In genomic region chr5:4825951-4826350, GRCm38 (mm10) we compare ENCODE assay signal across 9 mouse cellular contexts.
DNase-seq lines count a peak whose midpoint lies in the region.
"Had no signal": no experiment of that assay in that cellular context is flagged by ENCODE, and none has a peak within 500 bp of the region (broad histone marks: within the 10 kb centered on the region; RNA-seq: fewer than 3 reads in every experiment).

No protein-coding gene starts in this region.

- peak; percentile 5 to 43 for DNase-seq in adrenal gland, adult (ENCODE audit: inconsistent age in 2 of 2, low spot score in 1 of 2)
- DNase-seq in adrenal gland, postnatal 25 days, result no peak
- DNase-seq in urinary bladder, adult 18-20 months (ENCODE audit: low spot score in 2 of 2), result peak; percentile 10 to 35
- no peak for DNase-seq in urinary bladder, postnatal 10 days (ENCODE audit: low spot score)
- peak; percentile 71 to 78 for DNase-seq in kidney, postnatal 4 days
- no peak for DNase-seq in right cerebral cortex, postnatal 36 days (ENCODE audit: low spot score in 2 of 2)
- DNase-seq in left cerebral cortex, adult 18-20 months (ENCODE audit: low spot score in 2 of 2), result no peak
- no peak for DNase-seq in frontal cortex, adult 2 months (ENCODE audit: extremely low spot score in 1 of 2, low spot score in 1 of 2)
- DNase-seq: midbrain, embryonic 14.5 days had no signal

Comparison
In these comparisons a context has a peak if more than half of its experiments do, and no peak if none do; other contexts are left out.
1. DNase-seq: peak in adrenal gland, adult (2 of 2), urinary bladder, adult 18-20 months (2 of 2) and kidney, postnatal 4 days (2 of 2); none in adrenal gland, postnatal 25 days (single experiment), urinary bladder, postnatal 10 days (single experiment), right cerebral cortex, postnatal 36 days (0 of 2), left cerebral cortex, adult 18-20 months (0 of 2) and frontal cortex, adult 2 months (0 of 2).